Mouse (Mus musculus) cerebellum, adult 2 months (tissue): ENCODE data around the gene Wdr43. TPM values are rescaled to one million over a fixed set of nuclear protein-coding genes. Genes with fewer than 3 reads are reported as not detected.

Experiments used
- DNase-seq, 2 experiments: peaks; one replicate each; pipeline ENCODE4 v3.0.0; 2021
- H3K27ac ChIP-seq: fragments of 200-500 bp; 2 replicates; pipeline ENCODE4 v1.5.1; 2012; ENCODE audit warnings: low read length, control low read depth, inconsistent platforms; ENCODE audit not compliant: insufficient read depth
- H3K27me3 ChIP-seq: fragments of 200-500 bp; 2 replicates; pipeline ENCODE4 v1.6.1; 2012; ENCODE audit warnings: inconsistent platforms, mild to moderate bottlenecking, low read length, moderate library complexity; ENCODE audit not compliant: control insufficient read depth, insufficient read depth
- H3K4me1 ChIP-seq: fragments of 200-500 bp; 2 replicates; pipeline ENCODE4 v1.6.1; 2011; ENCODE audit warnings: low read length; ENCODE audit not compliant: control insufficient read depth, insufficient read depth
- H3K4me3 ChIP-seq: fragments of 200-500 bp; replicated peaks from 2 replicates; pipeline ENCODE3; 2011; ENCODE audit warnings: mild to moderate bottlenecking, low read depth, low read length, control low read depth; ENCODE audit not compliant: insufficient read depth
- CTCF ChIP-seq: fragments of 200-500 bp; IDR thresholded peaks from 2 replicates; pipeline ENCODE4 v1.5.1; 2011; ENCODE audit warnings: low read depth, mild to moderate bottlenecking, control low read depth, low read length, moderate library complexity, borderline replicate concordance; ENCODE audit not compliant: insufficient read depth
- POLR2A ChIP-seq: fragments of 200-500 bp; IDR thresholded peaks from 2 replicates; pipeline ENCODE4 v1.6.1; 2011; ENCODE audit warnings: low read length, control low read depth, borderline replicate concordance; ENCODE audit not compliant: insufficient read depth
- WGBS: fragments of 180-500 bp; shearing (Covaris S2); methylation state at CpG from one replicate; pipeline ENCODE4 v1.1.7; 2018; 5-methylcytosine and 5-hydroxymethylcytosine counted together
- polyA plus RNA-seq: library from polyadenylated mRNA; depleted of rRNA; stranded (reverse); fragments of >200 nt; gene quantifications from 2 replicates; pipeline ENCODE4 v1.2.3, GENCODE M21; 2012

Gene Wdr43
- polyA plus RNA-seq, 1 experiment = 26.8 TPM

DNA sequence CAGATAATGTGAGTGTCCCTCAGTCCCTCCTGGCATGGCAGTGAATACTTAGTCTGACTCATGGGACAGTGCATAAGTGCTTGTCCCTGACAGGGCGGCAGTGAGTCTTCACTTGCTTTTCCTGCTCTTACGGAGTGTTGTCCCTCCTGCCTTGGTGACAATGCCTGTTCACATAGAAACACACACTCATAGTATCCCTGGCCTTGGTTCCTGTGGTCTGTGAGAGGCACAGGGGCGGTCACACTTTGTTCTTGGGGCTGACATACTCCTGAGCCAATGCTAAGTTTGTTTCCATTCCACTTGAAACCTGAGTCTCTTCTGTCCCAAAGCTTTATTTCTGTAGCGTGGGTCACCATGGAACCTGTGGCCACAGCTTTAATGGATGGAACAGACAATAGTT, 66.7 kb downstream of the Wdr43 start:
- Histone ChIP-seq H3K4me3 (no peak overlapping the region), H3K27me3 (no peaks in the 10 kb centered on the region), H3K4me1 (no peaks in the 10 kb centered on the region), H3K27ac (no peak overlapping the region)
- TF ChIP-seq CTCF = no peak
- TF ChIP-seq POLR2A = no peak
- DNase-seq = no peak
- WGBS = 97% methylated on average over 4 of the region's 4 CpGs

DNA sequence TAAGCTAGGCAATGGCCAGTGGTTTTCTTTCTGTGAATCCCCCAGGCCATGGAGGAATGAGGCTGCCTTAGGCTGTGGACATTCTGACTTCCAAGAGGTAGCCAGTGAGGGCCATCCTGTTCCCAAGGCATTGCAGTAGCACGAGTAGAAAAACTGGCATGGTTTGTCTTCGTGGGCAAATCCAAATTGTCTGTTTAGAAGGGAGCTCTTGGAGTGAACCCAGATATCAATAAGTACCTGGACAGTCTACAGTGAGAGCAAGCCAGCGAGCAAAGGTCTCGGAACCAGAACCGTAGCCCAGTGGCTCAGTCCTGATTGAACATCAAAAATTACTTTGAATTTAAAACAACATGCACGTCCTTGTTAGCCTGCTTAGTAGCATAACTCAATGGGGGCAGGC, 67.6 kb downstream of the Wdr43 start:
- no peak overlapping the region for H3K27ac ChIP-seq
- WGBS = 90% methylated on average over 6 of the region's 6 CpGs
- H3K4me1 ChIP-seq = no peaks in the 10 kb centered on the region
- DNase-seq = no peak
- no peaks in the 10 kb centered on the region for H3K27me3 ChIP-seq
- H3K4me3 ChIP-seq = no peak overlapping the region
- TF ChIP-seq CTCF (no peak), POLR2A (no peak)

DNA sequence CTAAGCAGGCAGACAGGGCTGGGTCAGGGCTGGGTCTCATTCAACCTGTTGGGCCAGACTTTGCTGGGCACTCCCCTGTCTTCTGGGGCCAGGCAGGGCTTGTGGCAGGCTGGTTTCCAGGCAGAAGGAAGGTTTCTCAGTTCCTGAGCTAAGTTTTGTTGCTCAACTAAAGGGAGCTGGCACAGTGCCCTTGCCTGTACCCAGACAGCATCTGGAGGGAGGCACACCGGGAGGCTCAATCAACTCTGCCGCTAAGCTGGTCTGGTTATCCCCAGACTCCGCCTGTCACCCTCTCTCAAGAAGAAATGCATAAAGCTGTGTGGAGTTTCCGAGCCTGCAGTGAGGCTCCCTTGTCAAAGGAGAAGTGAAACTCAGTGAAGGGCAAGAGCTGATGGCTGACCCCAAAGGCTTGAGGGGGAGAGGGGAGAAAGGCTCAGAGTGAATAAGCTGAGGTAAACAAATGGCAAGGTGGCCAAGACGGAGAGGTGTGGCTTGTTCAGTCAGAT, 68.5 kb downstream of the Wdr43 start:
- no peaks in the 10 kb centered on the region for H3K27me3 ChIP-seq

DNA sequence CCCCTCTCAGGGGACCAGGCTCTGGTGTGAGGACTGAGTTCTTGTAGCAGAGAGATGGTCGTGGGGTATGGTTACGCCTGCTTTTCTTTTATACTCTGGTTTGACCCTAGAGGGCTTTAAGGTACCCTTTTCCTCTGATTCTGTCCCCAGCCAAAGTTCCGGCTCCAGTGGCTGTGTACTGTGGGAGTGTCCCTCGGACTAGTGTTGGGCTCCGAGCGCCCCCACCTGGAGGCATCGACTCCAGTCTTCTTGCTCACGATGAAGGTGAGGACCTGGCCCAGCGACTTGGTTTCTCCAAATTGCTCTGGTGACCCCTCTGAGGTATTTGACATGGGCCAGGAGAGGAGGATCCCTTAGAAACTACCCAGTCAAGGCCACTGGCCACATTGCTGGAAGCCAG, 71.7 kb downstream of the Wdr43 start:
- DNase-seq = no peak
- TF ChIP-seq POLR2A = no peak
- no peak for TF ChIP-seq CTCF
- Histone ChIP-seq H3K27ac (no peak overlapping the region), H3K4me3 (no peak overlapping the region), H3K4me1 (no peaks in the 10 kb centered on the region), H3K27me3 (no peaks in the 10 kb centered on the region)
- 78% methylated on average over 9 of the region's 9 CpGs for WGBS

More for the DNA sequence above, 68.5 kb downstream of the Wdr43 start:
- no peak for DNase-seq
- 53% methylated on average over 5 of the region's 5 CpGs for WGBS
- no peak for TF ChIP-seq POLR2A
- no peak for TF ChIP-seq CTCF
- H3K4me1 ChIP-seq = no peaks in the 10 kb centered on the region
- H3K4me3 ChIP-seq = no peak overlapping the region
- H3K27ac ChIP-seq = no peak overlapping the region

DNA sequence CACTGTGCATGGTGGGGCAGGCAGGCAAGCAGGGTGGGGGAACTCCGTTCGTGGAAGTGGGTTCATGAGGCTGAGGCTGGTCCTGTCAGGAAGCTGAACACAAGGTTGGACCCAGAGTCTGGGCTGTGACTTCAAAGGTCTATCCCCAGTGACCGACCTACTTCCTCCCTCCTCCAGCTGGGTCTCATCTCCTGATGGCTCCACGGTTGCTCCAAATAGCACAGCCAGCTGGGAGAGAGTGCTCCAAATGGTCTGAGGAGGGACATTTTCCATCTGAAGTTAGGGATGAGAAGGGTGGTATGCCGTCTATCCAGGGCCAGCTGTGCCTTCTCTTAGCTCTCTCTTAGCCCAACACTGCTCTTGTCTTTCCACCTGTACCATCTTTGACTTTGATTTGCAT, 74.2 kb downstream of the Wdr43 start:
- H3K4me1 ChIP-seq = no peaks in the 10 kb centered on the region
- H3K27ac ChIP-seq = no peak overlapping the region
- no peak overlapping the region for H3K4me3 ChIP-seq
- H3K27me3 ChIP-seq = no peaks in the 10 kb centered on the region
- WGBS = 80% methylated on average over 5 of the region's 5 CpGs
- TF ChIP-seq CTCF (no peak), POLR2A (no peak)
- no peak for DNase-seq

DNA sequence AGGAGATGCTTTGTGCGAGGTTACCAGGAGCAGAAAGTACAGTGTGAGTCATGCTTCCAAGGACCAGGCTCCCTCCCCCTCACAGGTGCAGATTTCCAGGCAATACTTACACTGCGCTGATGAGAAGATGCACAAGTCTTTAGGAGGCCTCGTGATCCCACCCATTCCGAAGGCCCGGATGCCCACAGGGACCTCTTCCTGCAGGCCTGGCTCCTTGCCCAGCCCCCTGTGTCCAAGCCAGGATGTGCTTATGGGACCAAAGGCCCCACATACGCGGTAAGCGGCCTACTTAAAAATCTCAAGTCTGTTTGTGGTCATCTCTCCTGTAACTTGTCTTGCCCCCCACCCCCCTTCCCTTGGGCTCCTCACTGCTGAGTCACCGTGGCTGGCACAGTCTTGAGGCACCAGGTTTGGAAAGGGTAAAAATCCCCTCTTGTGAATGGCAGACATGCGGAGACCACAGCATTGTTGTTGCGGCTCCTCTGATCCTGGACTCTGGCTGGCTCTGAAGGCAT, 75.7 kb downstream of the Wdr43 start:
- peak in 1 of 2 experiments; percentile 23 for DNase-seq
- Histone ChIP-seq H3K4me1 (no peaks in the 10 kb centered on the region), H3K27me3 (no peaks in the 10 kb centered on the region), H3K27ac (no peak overlapping the region), H3K4me3 (no peak overlapping the region)
- WGBS = 44% methylated on average over 11 of the region's 11 CpGs
- TF ChIP-seq CTCF (no peak), POLR2A (no peak)

DNA sequence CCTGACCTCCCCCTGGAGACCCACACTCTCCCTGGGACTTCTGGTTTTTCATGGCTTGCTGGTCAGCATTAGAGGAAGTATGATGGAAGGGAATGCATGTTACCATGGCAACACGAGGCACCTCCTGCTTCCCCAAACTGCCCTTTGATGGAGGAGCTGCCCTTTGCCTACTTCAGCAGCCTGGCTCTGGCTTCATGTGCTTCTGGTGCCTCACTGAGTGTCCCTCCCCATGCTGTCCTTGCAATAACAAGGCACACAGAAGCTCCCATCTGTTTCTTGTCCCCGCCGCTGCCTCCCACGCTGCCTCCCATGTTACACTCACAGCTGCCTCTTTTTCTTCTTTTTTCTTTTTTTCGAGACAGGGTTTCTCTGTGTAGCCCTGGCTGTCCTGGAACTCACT, 77.6 kb downstream of the Wdr43 start:
- no peak overlapping the region for H3K4me3 ChIP-seq
- no peaks in the 10 kb centered on the region for H3K27me3 ChIP-seq
- WGBS = 23% methylated on average over 5 of the region's 5 CpGs
- 0 out of 2 replicates have a peak, but pooled peaks cover 8% of the 10 kb centered on the region for H3K4me1 ChIP-seq
- TF ChIP-seq CTCF (no peak), POLR2A (no peak)
- DNase-seq = no peak
- H3K27ac ChIP-seq = no peak overlapping the region

DNA sequence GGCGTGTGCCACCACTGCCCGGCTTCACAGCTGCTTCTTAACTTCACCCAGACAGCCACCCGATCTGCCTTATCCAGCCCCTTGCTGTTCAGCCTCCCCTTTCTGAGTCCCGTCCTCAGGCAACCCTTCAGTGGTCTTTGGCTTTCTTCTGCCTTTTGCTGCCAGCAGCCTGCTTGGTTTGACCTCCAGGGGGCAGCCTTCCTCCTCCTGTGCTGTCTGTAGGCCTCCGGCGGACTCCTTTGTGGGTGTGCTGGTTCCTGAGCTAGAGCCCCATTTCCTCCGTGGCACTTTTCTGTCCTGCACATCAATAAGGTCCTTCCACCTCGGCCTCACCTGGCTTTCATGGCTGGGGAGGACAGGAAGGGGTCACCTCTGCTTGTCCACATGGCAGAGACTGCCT, 78.1 kb downstream of the Wdr43 start:
- Histone ChIP-seq H3K4me3 (no peak overlapping the region), H3K27me3 (no peaks in the 10 kb centered on the region), H3K27ac (no peak overlapping the region), H3K4me1 (0 out of 2 replicates have a peak, but pooled peaks cover 8% of the 10 kb centered on the region)
- no peak for DNase-seq
- TF ChIP-seq CTCF (0 out of 2 replicates have a peak, but pooled peaks have one; percentile 0), POLR2A (no peak)
- WGBS = 64% methylated on average over 8 of the region's 8 CpGs

DNA sequence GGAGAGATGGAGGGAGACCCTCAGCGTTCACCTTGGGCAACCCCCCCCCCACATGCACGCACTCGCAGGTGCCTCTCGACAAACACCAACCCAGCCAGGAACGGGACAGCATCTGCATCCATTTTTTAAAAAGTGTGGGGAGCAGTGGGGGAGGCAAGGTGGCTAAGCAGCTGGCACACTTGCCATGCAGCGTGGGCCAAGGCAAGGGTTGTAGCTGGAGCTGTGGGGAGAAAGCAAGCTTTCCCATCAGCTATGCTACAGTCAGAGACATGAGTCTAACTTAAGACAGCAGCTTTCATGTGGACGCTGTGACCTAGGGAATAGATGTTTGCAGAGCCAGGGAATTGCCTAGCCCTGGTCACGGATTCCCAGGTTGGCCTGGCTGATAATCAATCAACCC, 79.5 kb downstream of the Wdr43 start:
- H3K27me3 ChIP-seq = no peaks in the 10 kb centered on the region

More for the DNA sequence above, 79.5 kb downstream of the Wdr43 start:
- 93% methylated on average over 8 of the region's 8 CpGs for WGBS
- Histone ChIP-seq H3K27ac (no peak overlapping the region), H3K4me1 (0 out of 2 replicates have a peak, but pooled peaks cover 8% of the 10 kb centered on the region), H3K4me3 (no peak overlapping the region)
- DNase-seq = no peak
- no peak for TF ChIP-seq POLR2A
- no peak for TF ChIP-seq CTCF
